ENCODE assay signal across 11 mouse cellular contexts in genomic region chr12:73201587-73201986, GRCm38 (mm10).
DNase-seq lines count a peak whose midpoint lies in the region; ATAC-seq and TF ChIP-seq lines count a peak whose summit lies in the region.
"Had no signal": no experiment of that assay in that cellular context is flagged by ENCODE, and none has a peak within 500 bp of the region (broad histone marks: within the 10 kb centered on the region; RNA-seq: fewer than 3 reads in every experiment).

No protein-coding gene starts in this region.

- ATAC-seq in kidney, embryonic 14.5 days (ENCODE audit: low FRiP score, low TSS enrichment) = no peak
- peak; percentile 92 for ATAC-seq in G1E (ENCODE audit: extremely low read depth, insufficient number of reproducible peaks, low FRiP score, poor library complexity, severe bottlenecking)
- peak; percentile 93 for ATAC-seq in megakaryocyte progenitor cell, adult 5-6 weeks (replicated peaks; ENCODE audit: poor library complexity)

- intact Hi-C loops in gastrocnemius, postnatal 36 days (cut with DNase I) = loop anchor here (10.0 kb wide), 2 partner anchors 87 to 147 kb away; partner anchors contain the start of genes Six1 and Six4

- H3K4me2 ChIP-seq in kidney, embryonic 14.5 days (replicated peaks; ENCODE audit: low read depth, low read length) = no peak overlapping the region
- H3K4me2 ChIP-seq: limb, embryonic 15.5 days; neural tube, embryonic 12.5 days had no signal

- DNase-seq in kidney, adult 2 months = peak; percentile 62
- DNase-seq in G1E (ENCODE audit: low spot score) = peak; percentile 63
- peak; percentile 5 for DNase-seq in brain, embryonic 14.5 days (ENCODE audit: low read depth)
- DNase-seq in forebrain, embryonic 10.5 days (ENCODE audit: extremely low spot score, low spot score) = no peak
- DNase-seq in urinary bladder, postnatal 36 days (ENCODE audit: low spot score in 2 of 2) = no peak
- no peak for DNase-seq in gastrocnemius, postnatal 36 days

- H3K27ac ChIP-seq in kidney, adult 2 months (ENCODE audit: insufficient read depth, low read depth, low read length) = no peak overlapping the region
- no peak overlapping the region for H3K27ac ChIP-seq in kidney, embryonic 14.5 days (ENCODE audit: low read depth, low read length)
- no peak overlapping the region for H3K27ac ChIP-seq in forebrain, embryonic 10.5 days
- H3K27ac ChIP-seq: hindbrain, embryonic 10.5 days; limb, embryonic 15.5 days; neural tube, embryonic 12.5 days had no signal

- no peak overlapping the region for H3K9ac ChIP-seq in kidney, embryonic 14.5 days (ENCODE audit: low read depth, low read length)
- H3K9ac ChIP-seq: limb, embryonic 15.5 days; neural tube, embryonic 12.5 days had no signal

- no peaks in the 10 kb centered on the region for H3K27me3 ChIP-seq in kidney, adult 2 months (replicated peaks; ENCODE audit: control insufficient read depth, insufficient read depth, low read length)
- H3K27me3 ChIP-seq in kidney, embryonic 14.5 days (ENCODE audit: control insufficient read depth, insufficient read depth, low read length) = no peaks in the 10 kb centered on the region
- H3K27me3 ChIP-seq in G1E (ENCODE audit: insufficient read depth, low read length) = no peaks in the 10 kb centered on the region
- no peaks in the 10 kb centered on the region for H3K27me3 ChIP-seq in forebrain, embryonic 10.5 days (ENCODE audit: poor library complexity, severe bottlenecking)
- H3K27me3 ChIP-seq: limb, embryonic 15.5 days; neural tube, embryonic 12.5 days had no signal

- H3K4me1 ChIP-seq in kidney, adult 2 months (ENCODE audit: control insufficient read depth, insufficient read depth, low read length) = peaks cover 2% of the 10 kb centered on the region; the same call in 1 of the 2 replicates
- H3K4me1 ChIP-seq in kidney, embryonic 14.5 days (ENCODE audit: control insufficient read depth, insufficient read depth, low read length) = no peaks in the 10 kb centered on the region
- peaks cover 76% of the 10 kb centered on the region for H3K4me1 ChIP-seq in G1E (ENCODE audit: insufficient read depth, low read depth, low read length)
- peaks cover 12% of the 10 kb centered on the region for H3K4me1 ChIP-seq in forebrain, embryonic 10.5 days
- H3K4me1 ChIP-seq: neural tube, embryonic 12.5 days had no signal

- WGBS in kidney, adult 2 months = 39% methylated on average over 3 of the region's 3 CpGs
- WGBS in kidney, embryonic 14.5 days = 61% methylated on average over 3 of the region's 3 CpGs
- 45% methylated on average over 3 of the region's 3 CpGs for WGBS in forebrain, embryonic 10.5 days

- no peak for TF ChIP-seq CTCF in kidney, adult 2 months (conservative IDR thresholded peaks at IDR 0.05; ENCODE audit: insufficient read depth, insufficient read length, low read depth, low read length)
- no peak for TF ChIP-seq CTCF in G1E (IDR thresholded peaks at IDR 0.05; ENCODE audit: low read depth, low read length)
- no peak for TF ChIP-seq CTCF in brain, embryonic 14.5 days (IDR thresholded peaks at IDR 0.05; ENCODE audit: borderline replicate concordance, extremely low read depth, insufficient read depth, insufficient read length)

- no peak for TF ChIP-seq POLR2A in kidney, adult 2 months (IDR thresholded peaks at IDR 0.05; ENCODE audit: low read depth, low read length)
- TF ChIP-seq POLR2A in brain, embryonic 14.5 days (IDR thresholded peaks at IDR 0.05; ENCODE audit: borderline replicate concordance, extremely low read depth, insufficient read depth, insufficient read length, poor library complexity, severe bottlenecking) = no peak

- no peaks in the 10 kb centered on the region for H3K9me3 ChIP-seq in kidney, embryonic 14.5 days (ENCODE audit: control insufficient read depth, low read length)
- no peaks in the 10 kb centered on the region for H3K9me3 ChIP-seq in G1E (replicated peaks)
- H3K9me3 ChIP-seq in forebrain, embryonic 10.5 days = no peaks in the 10 kb centered on the region
- H3K9me3 ChIP-seq: hindbrain, embryonic 10.5 days; limb, embryonic 15.5 days; neural tube, embryonic 12.5 days had no signal

- H3K36me3 ChIP-seq in kidney, adult 2 months (ENCODE audit: control insufficient read depth, insufficient read depth, low read length) = no peaks in the 10 kb centered on the region
- peaks cover 2% of the 10 kb centered on the region; the same call in 1 of the 2 replicates for H3K36me3 ChIP-seq in kidney, embryonic 14.5 days (ENCODE audit: control insufficient read depth, insufficient read depth, low read length)
- peaks cover 13% of the 10 kb centered on the region for H3K36me3 ChIP-seq in G1E (replicated peaks)
- H3K36me3 ChIP-seq in forebrain, embryonic 10.5 days (replicated peaks) = no peaks in the 10 kb centered on the region
- H3K36me3 ChIP-seq: hindbrain, embryonic 10.5 days; limb, embryonic 15.5 days; neural tube, embryonic 12.5 days had no signal

- H3K4me3 ChIP-seq in kidney, adult 2 months (ENCODE audit: insufficient read depth, low read depth, low read length) = no peak overlapping the region
- H3K4me3 ChIP-seq in kidney, embryonic 14.5 days (ENCODE audit: low read length) = no peak overlapping the region
- no peak overlapping the region; the same call in 1 of the 2 replicates for H3K4me3 ChIP-seq in G1E (ENCODE audit: low read depth, low read length)
- no peak overlapping the region for H3K4me3 ChIP-seq in forebrain, embryonic 10.5 days
- H3K4me3 ChIP-seq: hindbrain, embryonic 10.5 days; limb, embryonic 15.5 days; neural tube, embryonic 12.5 days had no signal

Comparison
In these comparisons a context has a peak if more than half of its experiments do, and no peak if none do; other contexts are left out.
1. DNase-seq: peak in kidney, adult 2 months (single experiment), G1E (single experiment) and brain, embryonic 14.5 days (single experiment); none in forebrain, embryonic 10.5 days (single experiment), urinary bladder, postnatal 36 days (0 of 2) and gastrocnemius, postnatal 36 days (0 of 2).